Mouse (Mus musculus) frontal cortex, adult 2 months (tissue): ENCODE data around the gene Cd209b. TPM values are rescaled to one million over a fixed set of nuclear protein-coding genes. Genes with fewer than 3 reads are reported as not detected.

Experiments
- DNase-seq, 2 experiments: peaks; one replicate each; pipeline ENCODE4 v3.0.0; 2022; ENCODE audit warnings: low spot score in 1 of 2; ENCODE audit errors: extremely low spot score in 1 of 2
- polyA plus RNA-seq: library from polyadenylated mRNA; depleted of rRNA; stranded (reverse); fragments of >200 nt; gene quantifications from 2 replicates; pipeline ENCODE4 v1.2.3, GENCODE M21; 2012; rRNA removed

Gene Cd209b
- 0.34 TPM in 1 of 2 replicates, not detected in the other for polyA plus RNA-seq

- no peak for DNase-seq
These were observed at the start of gene Cd209b for GRCm38 (mm10) chr8:3926744-3927143. Gene Cd209b, minus strand, starts transcription at chr8:3926844.

GRCm38 (mm10) chr8:3956037-3956436 lies 29.4 kb upstream of the Cd209b start:
- DNase-seq: peak in 1 of 2 experiments; percentile 12

GRCm38 (mm10) chr8:3954646-3955045 lies 28.0 kb upstream of the Cd209b start, which contains the start of gene Cd209c:
Gene Cd209c, minus strand, starts transcription at chr8:3954746.
- DNase-seq: no peak

DNA sequence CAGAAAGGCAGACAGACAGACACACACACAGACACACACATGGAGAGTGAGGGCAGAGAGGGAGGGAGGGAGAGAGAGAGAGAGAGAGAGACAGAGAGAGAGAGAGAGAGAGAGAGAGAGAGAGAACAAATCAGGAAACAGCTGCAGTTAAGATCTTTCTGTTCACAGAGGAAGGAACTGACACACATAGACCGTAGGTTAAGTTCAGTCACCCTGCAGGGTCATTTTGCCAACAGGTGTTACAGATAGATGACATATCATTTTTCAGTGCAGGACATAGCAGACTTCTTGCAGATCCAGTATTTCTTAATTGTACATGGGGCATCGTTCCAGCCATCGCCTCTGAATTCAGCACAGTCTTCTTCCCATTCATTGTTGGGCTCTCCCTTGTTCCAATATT lies 13.4 kb upstream of the Cd209b start:
- DNase-seq: no peak

DNA sequence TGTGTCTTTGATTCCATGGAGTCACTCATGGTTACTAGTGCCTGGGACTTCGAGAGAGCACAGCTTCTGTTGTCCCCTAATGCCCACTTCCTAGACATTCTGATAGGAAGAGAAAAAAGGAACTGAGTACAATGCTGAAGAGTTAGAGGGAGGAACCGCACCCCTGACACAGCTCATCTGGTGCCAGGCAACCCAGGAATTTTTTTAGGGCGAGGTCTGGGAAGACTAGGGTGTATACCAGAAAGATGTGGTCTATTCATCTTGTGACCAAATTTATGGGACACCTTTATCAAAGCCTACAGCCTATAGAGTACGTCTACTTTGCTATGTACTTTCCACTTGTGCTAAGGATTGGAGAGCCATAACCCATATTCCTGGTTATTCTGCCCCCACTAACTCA lies 48.2 kb downstream of the Cd209b start, which contains the start of gene Cd209d:
Cd209d (minus strand) TSS at position 101 of the 400 bp plus-strand sequence.
- DNase-seq: no peak

DNA sequence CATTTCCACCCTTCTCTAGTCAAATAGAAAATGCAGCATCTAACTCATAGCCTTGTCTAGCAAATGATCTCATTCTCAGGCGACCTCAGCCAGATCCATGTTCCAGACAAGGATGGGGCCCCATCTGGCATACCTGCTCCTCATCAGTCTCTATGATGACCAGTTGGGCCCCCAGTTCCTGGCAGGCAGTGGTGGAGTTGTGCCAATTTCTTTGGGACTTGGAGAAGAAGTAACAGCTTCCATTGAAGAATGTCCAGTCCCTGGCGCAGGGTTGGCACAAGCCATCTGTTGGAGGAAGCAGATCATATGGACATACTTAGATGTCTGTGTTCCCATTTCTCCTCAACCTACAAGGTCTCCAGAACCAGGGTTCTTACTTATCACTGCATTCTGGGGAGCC lies 50.5 kb downstream of the Cd209b start:
- DNase-seq: no peak

Other genes starting within 250 kb of the Cd209b start
- 0.10 TPM in 1 of 2 replicates, not detected in the other for gene Fcer2a, start 232.7 kb downstream of the Cd209b start, polyA plus RNA-seq
- gene Clec4g, start 206.2 kb downstream of the Cd209b start, polyA plus RNA-seq: 0.13 and 0.20 TPM in 2 replicates
- 0.54 TPM in 1 of 2 replicates, not detected in the other for gene Cd209a, start 177.9 kb downstream of the Cd209b start, polyA plus RNA-seq
- not detected in 2 replicates for gene Cd209e, start 72.5 kb downstream of the Cd209b start, polyA plus RNA-seq
- gene Cd209d, start 48.3 kb downstream of the Cd209b start, polyA plus RNA-seq: not detected in 2 replicates
- gene Cd209c, start 27.9 kb upstream of the Cd209b start, polyA plus RNA-seq: 0.42 and 0.46 TPM in 2 replicates
- gene Cd209f, start 179.0 kb upstream of the Cd209b start, polyA plus RNA-seq: 0.48 and 1.4 TPM in 2 replicates
- 0.38 and 0.58 TPM in 2 replicates for gene Cd209g, start 207.3 kb upstream of the Cd209b start, polyA plus RNA-seq
- gene Evi5l, start 239.7 kb upstream of the Cd209b start, polyA plus RNA-seq: 76.1 and 83.7 TPM in 2 replicates